Mouse (Mus musculus): ENCODE measurements at regions not wholly inside any gene's neighbourhood (a gene's known extent, or its start where the extent isn't known, plus 50 kb on each side); places are given as distances from the start of the nearest gene placed in this dataset.

DNA sequence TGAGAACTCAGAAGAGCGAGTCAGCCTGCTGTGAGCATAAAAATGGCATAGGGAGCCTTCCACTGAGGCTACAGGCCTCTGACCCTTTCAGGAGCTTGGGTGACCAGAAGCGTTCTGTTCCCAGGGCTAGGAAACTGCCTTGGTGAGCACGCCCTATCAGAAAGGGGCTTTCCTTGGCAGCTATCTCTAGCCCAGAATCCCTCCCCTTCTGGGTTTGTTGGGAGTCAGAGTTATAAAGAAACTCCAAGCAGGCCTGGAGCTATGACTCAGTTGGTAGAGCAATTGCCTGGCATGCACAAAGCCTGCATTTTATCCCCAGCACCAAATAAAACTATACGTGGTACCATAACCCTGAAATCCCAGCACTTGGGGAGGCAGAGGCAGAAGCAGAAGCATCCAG lies 85.7 kb upstream of the 4930412O13Rik start:
- DNase-seq (ENCODE audit: low spot score) = no peak

DNA sequence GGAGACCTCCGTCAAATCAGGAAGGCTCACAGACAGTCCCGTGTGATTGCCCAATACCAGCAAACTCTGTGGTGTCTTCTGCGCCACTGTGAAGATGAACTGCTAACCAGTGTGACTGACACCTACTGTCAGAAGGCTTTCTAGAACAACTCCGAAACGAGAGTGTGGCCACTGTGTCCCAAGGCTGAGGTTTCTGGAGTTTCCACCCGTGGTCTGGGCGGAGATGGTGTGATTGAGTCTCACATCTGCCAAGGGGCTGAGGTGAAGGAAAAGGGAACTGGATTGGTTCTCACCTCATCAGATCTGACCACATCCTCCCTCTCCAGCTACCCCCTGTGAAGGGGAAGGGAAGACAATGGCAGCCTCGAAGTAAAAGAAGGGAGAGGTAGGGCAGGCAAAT lies 79.6 kb upstream of the 4930412O13Rik start:
- no peak for DNase-seq (ENCODE audit: low spot score)

DNA sequence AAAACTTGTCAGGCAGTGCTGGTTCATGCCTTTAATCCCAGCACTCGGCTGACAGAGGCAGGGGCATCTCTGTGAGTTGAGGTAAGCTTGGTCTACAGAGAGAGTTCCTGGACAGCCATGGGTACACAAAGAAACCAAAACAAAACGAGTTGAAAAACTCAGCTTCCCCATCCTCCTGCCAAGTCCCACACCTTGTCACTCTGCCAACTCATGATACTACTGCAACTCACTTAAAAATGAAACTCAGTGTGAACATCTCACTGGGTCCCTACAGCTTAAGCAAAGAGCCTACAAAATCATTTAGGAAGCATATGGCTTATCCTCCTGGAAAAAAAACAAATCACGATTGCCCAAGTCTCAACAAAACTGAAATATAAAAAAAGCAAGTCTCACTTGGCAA lies 76.7 kb upstream of the 4930412O13Rik start:
- DNase-seq (ENCODE audit: low spot score) = peak; percentile 12

GRCm38 (mm10) chr2:9805590-9805989 lies 75.5 kb upstream of the 4930412O13Rik start:
- DNase-seq (ENCODE audit: low spot score) = no peak
